Mouse (Mus musculus) CD8-positive naive resting alpha-beta T cell, adult 57 days (primary cell): ENCODE measurements around the gene Kcnj5. TPM values are rescaled to one million over a fixed set of nuclear protein-coding genes. Genes with fewer than 3 reads are reported as not detected.

Experiments used
- total RNA-seq: library from RNA; stranded (reverse); gene quantifications from one replicate; pipeline ENCODE4 v1.2.4, GENCODE M21; 2023

Kcnj5 gene
- total RNA-seq: not detected

DNA sequence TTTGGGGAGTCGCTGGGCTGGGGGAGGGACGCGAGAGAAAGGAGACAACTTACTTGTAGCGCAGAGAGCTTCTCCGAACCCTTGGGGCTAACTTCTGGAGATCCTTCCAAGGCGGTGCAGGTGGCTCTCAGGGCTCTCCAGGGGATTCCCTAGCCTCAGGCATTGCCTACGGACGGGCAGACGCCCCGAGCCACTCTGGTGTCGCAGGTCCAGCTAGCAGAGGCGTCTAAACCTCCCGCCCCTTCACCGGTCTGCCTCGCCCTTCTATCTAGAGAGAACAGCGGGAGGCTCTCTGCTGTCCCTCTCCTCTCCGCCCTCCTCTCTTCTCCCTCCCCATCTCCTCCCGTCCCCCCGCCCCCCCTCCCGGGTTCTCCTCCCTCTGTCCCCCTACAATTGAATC lies at the start of gene Kcnj5:
TSS of gene Kcnj5 (minus strand) at position 300 of the 400 bp plus-strand sequence.

DNA sequence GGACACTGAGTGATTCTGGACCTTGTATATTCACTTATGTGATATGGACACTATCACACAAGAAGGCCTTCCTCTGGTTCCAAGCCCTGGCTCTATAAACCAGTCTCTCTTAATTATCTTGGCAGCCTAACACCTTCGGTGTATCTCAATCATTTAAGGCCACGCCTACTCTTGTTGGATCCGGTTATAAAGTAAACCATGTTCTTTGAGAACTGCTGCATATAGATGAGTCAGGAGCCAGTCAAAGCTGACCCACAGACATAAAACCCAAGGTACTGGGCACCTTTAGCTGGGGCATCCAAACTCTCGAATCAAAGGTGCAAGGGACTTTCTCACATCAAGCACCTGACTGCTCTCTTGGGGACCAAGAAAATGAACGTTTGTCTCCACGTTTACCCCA lies 28.1 kb upstream of the Kcnj5 start, which contains the start of gene Kcnj1:
TSS of gene Kcnj1 (plus strand) at position 292 of the 400 bp plus-strand sequence.

Other genes with a start within 250 kb of the Kcnj5 start
- 0.55 TPM for gene Arhgap32, start 228.2 kb downstream of the Kcnj5 start, total RNA-seq
- 0.40 TPM for gene Kcnj1, start 28.1 kb upstream of the Kcnj5 start, total RNA-seq
- 106 TPM for gene Fli1, start 198.5 kb upstream of the Kcnj5 start, total RNA-seq